Mouse (Mus musculus) lung, adult 2 months (tissue): ENCODE data around the gene Wfdc10.

Source experiments
- CTCF ChIP-seq: fragments of 200-500 bp; IDR thresholded peaks from 2 replicates; pipeline ENCODE4 v1.5.1; 2011; ENCODE audit warnings: mild to moderate bottlenecking, low read length, control low read depth; ENCODE audit not compliant: insufficient read depth
- POLR2A ChIP-seq: fragments of 200-500 bp; IDR thresholded peaks from 2 replicates; pipeline ENCODE4 v1.6.1; 2011; ENCODE audit warnings: low read depth, mild to moderate bottlenecking, control low read depth, low read length, borderline replicate concordance; ENCODE audit errors: extremely low read depth

DNA sequence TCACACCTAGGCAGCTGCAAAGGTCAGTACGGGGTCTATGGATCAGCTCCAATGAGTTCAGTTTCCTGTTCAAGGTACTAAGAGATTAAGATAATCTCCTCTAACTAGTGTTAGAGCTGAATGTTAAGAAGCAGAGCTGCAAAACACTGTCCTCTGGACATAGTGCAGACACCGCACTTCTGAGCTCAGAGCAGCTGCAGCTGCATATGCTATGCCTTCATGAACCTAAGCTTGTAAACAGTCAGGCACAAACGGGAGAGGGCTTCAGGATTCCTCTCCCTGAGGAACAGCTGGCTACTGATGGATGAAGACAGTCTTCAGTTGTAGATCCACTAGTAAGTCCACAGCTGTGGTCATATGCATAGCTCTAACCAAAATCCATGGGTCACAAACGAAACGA lies 45.1 kb downstream of the Wfdc10 start:
- TF ChIP-seq CTCF (no peak), POLR2A (no peak)
